Mouse (Mus musculus) adrenal gland (tissue): Measurements from ENCODE around the gene Slc25a36.

Source experiments
- intact Hi-C: fragments of 180-260 bp; cut with DNase I; formaldehyde crosslinking; loops from one replicate; pipeline ENCODE4 v1.15.1; 2025

Slc25a36 gene

GRCm38 (mm10) chr9:97112797-97113554, 2.0 kb upstream of the Slc25a36 start:
- intact Hi-C loops: no loop called here

GRCm38 (mm10) chr9:97112238-97112637, 1.3 kb upstream of the Slc25a36 start:
- intact Hi-C loops: no loop called here

GRCm38 (mm10) chr9:97111506-97111905, 549 bp upstream of the Slc25a36 start:
- intact Hi-C loops: no loop called here

- intact Hi-C loops: no loop called here
These were observed 4.3 kb downstream of the Slc25a36 start for GRCm38 (mm10) chr9:97106481-97107160.

- intact Hi-C loops: no loop called here
These were observed 5.5 kb downstream of the Slc25a36 start for GRCm38 (mm10) chr9:97105400-97105985.

- intact Hi-C loops: loop anchor here (5.0 kb wide), 1 partner anchor 59 kb away; no protein-coding TSS in a partner anchor
These were observed 7.4 kb downstream of the Slc25a36 start for GRCm38 (mm10) chr9:97103376-97104061.

GRCm38 (mm10) chr9:97098985-97099384, 12.0 kb downstream of the Slc25a36 start:
- intact Hi-C loops: no loop called here

GRCm38 (mm10) chr9:97096180-97096579, 14.8 kb downstream of the Slc25a36 start:
- intact Hi-C loops: no loop called here

- intact Hi-C loops: no loop called here
These were observed 23.1 kb downstream of the Slc25a36 start for GRCm38 (mm10) chr9:97087850-97088249.

GRCm38 (mm10) chr9:97084628-97085027, 26.3 kb downstream of the Slc25a36 start:
- intact Hi-C loops: loop anchor here (5.0 kb wide), 1 partner anchor 78 kb away; no protein-coding TSS in a partner anchor

GRCm38 (mm10) chr9:97081106-97081862, 29.7 kb downstream of the Slc25a36 start:
- intact Hi-C loops: loop anchor here (5.0 kb wide), 1 partner anchor 81 kb away; no protein-coding TSS in a partner anchor

- intact Hi-C loops: loop anchor here (2.0 kb wide), 1 partner anchor 153 kb away; no protein-coding TSS in a partner anchor
These were observed 41.0 kb downstream of the Slc25a36 start for GRCm38 (mm10) chr9:97069911-97070310.

GRCm38 (mm10) chr9:97069466-97069865, 41.5 kb downstream of the Slc25a36 start:
- intact Hi-C loops: loop anchor here (2.0 kb wide), 1 partner anchor 153 kb away; no protein-coding TSS in a partner anchor

- intact Hi-C loops: loop anchor here (1.0 to 2.0 kb wide), 2 partner anchors 107 to 152 kb away; no protein-coding TSS in a partner anchor
These were observed 42.5 kb downstream of the Slc25a36 start for GRCm38 (mm10) chr9:97068201-97069095.

GRCm38 (mm10) chr9:97067761-97068160, 43.2 kb downstream of the Slc25a36 start:
- intact Hi-C loops: loop anchor here (1.0 to 2.0 kb wide), 2 partner anchors 106 to 151 kb away; no protein-coding TSS in a partner anchor

GRCm38 (mm10) chr9:97065885-97066284, 45.1 kb downstream of the Slc25a36 start:
- intact Hi-C loops: no loop called here

GRCm38 (mm10) chr9:97065216-97065615, 45.7 kb downstream of the Slc25a36 start:
- intact Hi-C loops: no loop called here

- intact Hi-C loops: no loop called here
These were observed 46.8 kb downstream of the Slc25a36 start for GRCm38 (mm10) chr9:97064161-97064560.

- intact Hi-C loops: no loop called here
These were observed 49.3 kb downstream of the Slc25a36 start for GRCm38 (mm10) chr9:97061696-97062095.
